Mouse (Mus musculus) erythroblast, embryonic 14.5 days (primary cell): Measurements from ENCODE around the gene Podn.

ENCODE experiments used
- GATA1 ChIP-seq: IDR thresholded peaks from 2 replicates; pipeline ENCODE4 v1.6.1; 2012; ENCODE audit warnings: low read length, inconsistent platforms, mixed read lengths
- TAL1 ChIP-seq: IDR thresholded peaks from 3 replicates; pipeline ENCODE4 v1.6.1; 2012; ENCODE audit warnings: low read length, inconsistent platforms, mixed read lengths

DNA sequence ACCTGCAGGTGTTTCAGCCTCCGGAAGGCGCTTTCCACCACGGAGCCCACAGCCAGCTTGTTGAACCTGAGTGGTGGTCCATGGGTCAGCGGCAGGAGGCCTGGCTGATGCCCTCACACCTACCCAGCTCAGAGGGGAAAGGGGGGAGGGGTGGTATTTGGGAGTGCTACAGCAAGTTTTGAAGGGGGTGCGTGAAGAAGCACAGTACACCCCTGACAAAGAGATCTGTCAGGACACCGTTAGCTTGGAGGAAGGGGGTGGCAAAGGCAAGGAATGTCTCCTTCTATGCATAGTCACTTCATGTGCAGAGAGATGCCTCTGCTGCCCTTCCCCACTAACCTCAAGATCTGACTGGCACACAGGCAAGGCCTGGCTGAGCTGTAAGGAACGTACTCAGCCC is 78.4 kb downstream of the Podn start:
- TF ChIP-seq TAL1 (no peak), GATA1 (no peak)
